Comparison of ENCODE assay signal across 8 mouse cellular contexts in genomic region chr7:69992383-69993327, GRCm38 (mm10).
DNase-seq lines count a peak whose midpoint lies in the region; ATAC-seq and TF ChIP-seq lines count a peak whose summit lies in the region.

No protein-coding gene starts in this region.

- peak; percentile 69; the same call in 1 of the 2 replicates for ATAC-seq in kidney, embryonic 14.5 days (ENCODE audit: low FRiP score, low TSS enrichment)
- ATAC-seq in embryonic facial prominence, embryonic 13.5 days (ENCODE audit: insufficient number of reproducible peaks, insufficient read depth, low FRiP score, low TSS enrichment, low read depth): no peak
- ATAC-seq in intestine, postnatal 0 days: no peak
- peak; percentile 61; the same call in 1 of the 2 replicates for ATAC-seq in neural tube, embryonic 12.5 days (ENCODE audit: low FRiP score, low read depth)

- no peak for DNase-seq in kidney, adult 18-20 months
- DNase-seq in left cerebral cortex, postnatal 4 days: no peak
- DNase-seq in thymus, postnatal 14 days: no peak
- no peak for DNase-seq in left cerebral cortex, adult 8-10 months (ENCODE audit: low spot score in 2 of 2)

- H3K27ac ChIP-seq in kidney, embryonic 14.5 days (ENCODE audit: low read depth, low read length): no peak overlapping the region
- H3K27ac ChIP-seq in embryonic facial prominence, embryonic 13.5 days: no peak overlapping the region
- H3K27ac ChIP-seq in intestine, postnatal 0 days (ENCODE audit: low read depth, low read length): no peak overlapping the region
- H3K27ac ChIP-seq in neural tube, embryonic 12.5 days: no peak overlapping the region

- H3K36me3 ChIP-seq in kidney, embryonic 14.5 days (ENCODE audit: control insufficient read depth, insufficient read depth, low read length): no peaks in the 10 kb centered on the region
- no peaks in the 10 kb centered on the region for H3K36me3 ChIP-seq in embryonic facial prominence, embryonic 13.5 days
- no peaks in the 10 kb centered on the region for H3K36me3 ChIP-seq in intestine, postnatal 0 days (ENCODE audit: control insufficient read depth, insufficient read depth)
- no peaks in the 10 kb centered on the region for H3K36me3 ChIP-seq in neural tube, embryonic 12.5 days

- H3K9ac ChIP-seq in kidney, embryonic 14.5 days (ENCODE audit: low read depth, low read length): peak overlapping the region; percentile 46; the same call in 1 of the 2 replicates
- H3K9ac ChIP-seq in embryonic facial prominence, embryonic 13.5 days: peak overlapping the region; percentile 41
- no peak overlapping the region for H3K9ac ChIP-seq in intestine, postnatal 0 days (ENCODE audit: low read depth, low read length)
- H3K9ac ChIP-seq in neural tube, embryonic 12.5 days: no peak overlapping the region

- no peaks in the 10 kb centered on the region for H3K9me3 ChIP-seq in kidney, embryonic 14.5 days (ENCODE audit: control insufficient read depth, low read length)
- H3K9me3 ChIP-seq in embryonic facial prominence, embryonic 13.5 days: no peaks in the 10 kb centered on the region
- no peaks in the 10 kb centered on the region for H3K9me3 ChIP-seq in intestine, postnatal 0 days (ENCODE audit: control insufficient read depth)
- H3K9me3 ChIP-seq in neural tube, embryonic 12.5 days: no peaks in the 10 kb centered on the region

- H3K4me1 ChIP-seq in kidney, embryonic 14.5 days (ENCODE audit: control insufficient read depth, insufficient read depth, low read length): no peaks in the 10 kb centered on the region
- peaks cover 14% of the 10 kb centered on the region; the same call in 1 of the 2 replicates for H3K4me1 ChIP-seq in embryonic facial prominence, embryonic 13.5 days
- no peaks in the 10 kb centered on the region for H3K4me1 ChIP-seq in intestine, postnatal 0 days (replicated peaks; ENCODE audit: control insufficient read depth, insufficient read depth, low read length)
- no peaks in the 10 kb centered on the region for H3K4me1 ChIP-seq in neural tube, embryonic 12.5 days

- TF ChIP-seq CTCF in intestine, postnatal 0 days (IDR thresholded peaks at IDR 0.05; ENCODE audit: low read depth): no peak

- H3K4me2 ChIP-seq in kidney, embryonic 14.5 days (replicated peaks; ENCODE audit: low read depth, low read length): peak overlapping the region; percentile 57
- peak overlapping the region; percentile 61 for H3K4me2 ChIP-seq in embryonic facial prominence, embryonic 13.5 days
- H3K4me2 ChIP-seq in intestine, postnatal 0 days (replicated peaks; ENCODE audit: low read depth): peak overlapping the region; percentile 41
- peak overlapping the region; percentile 54 for H3K4me2 ChIP-seq in neural tube, embryonic 12.5 days (replicated peaks)

- peak overlapping the region; percentile 33 for H3K4me3 ChIP-seq in kidney, embryonic 14.5 days (ENCODE audit: low read length)
- H3K4me3 ChIP-seq in embryonic facial prominence, embryonic 13.5 days: peak overlapping the region; percentile 36
- peak overlapping the region; percentile 5; the same call in 1 of the 2 replicates for H3K4me3 ChIP-seq in intestine, postnatal 0 days (ENCODE audit: low read depth, low read length)
- H3K4me3 ChIP-seq in neural tube, embryonic 12.5 days: peak overlapping the region; percentile 24

- H3K27me3 ChIP-seq in kidney, embryonic 14.5 days (ENCODE audit: control insufficient read depth, insufficient read depth, low read length): no peaks in the 10 kb centered on the region
- peaks cover 12% of the 10 kb centered on the region; the same call in 1 of the 2 replicates for H3K27me3 ChIP-seq in embryonic facial prominence, embryonic 13.5 days
- H3K27me3 ChIP-seq in intestine, postnatal 0 days (replicated peaks; ENCODE audit: control insufficient read depth, insufficient read depth, low read length): no peaks in the 10 kb centered on the region
- peaks cover 51% of the 10 kb centered on the region for H3K27me3 ChIP-seq in neural tube, embryonic 12.5 days (replicated peaks)

- WGBS in kidney, embryonic 14.5 days: 6% methylated on average over 21 of the region's 21 CpGs
- 3% methylated on average over 21 of the region's 21 CpGs for WGBS in embryonic facial prominence, embryonic 13.5 days
- WGBS in intestine, postnatal 0 days: 21% methylated on average over 21 of the region's 21 CpGs
- 4% methylated on average over 21 of the region's 21 CpGs for WGBS in neural tube, embryonic 12.5 days

- intact Hi-C loops in left cerebral cortex, postnatal 4 days (cut with DNase I): loop anchor here (5.0 to 10.0 kb wide), 2 partner anchors 172 to 340 kb away; no protein-coding TSS in a partner anchor

Comparison
In these comparisons a context has a peak if more than half of its experiments do, and no peak if none do; other contexts are left out.
1. ATAC-seq: peak in kidney, embryonic 14.5 days (single experiment) and neural tube, embryonic 12.5 days (single experiment); none in embryonic facial prominence, embryonic 13.5 days (single experiment) and intestine, postnatal 0 days (single experiment).
2. H3K9ac ChIP-seq: peak in kidney, embryonic 14.5 days (single experiment) and embryonic facial prominence, embryonic 13.5 days (single experiment); none in intestine, postnatal 0 days (single experiment) and neural tube, embryonic 12.5 days (single experiment).
3. Peak in every context shown above with its lines, with median percentiles within 50 percentile points of each other: H3K4me2 ChIP-seq and H3K4me3 ChIP-seq.